Mouse (Mus musculus) T-helper 2 cell (primary cell): ENCODE results near the gene Itga11.

Source experiments
- in situ Hi-C: fragments of 300-600 bp; cut with MboI, MseI; formaldehyde crosslinking; loops from one replicate; pipeline ENCODE4 v1.15.1; 2025; ENCODE audit warnings: high pct_unique_total_duplicates

Gene Itga11

DNA sequence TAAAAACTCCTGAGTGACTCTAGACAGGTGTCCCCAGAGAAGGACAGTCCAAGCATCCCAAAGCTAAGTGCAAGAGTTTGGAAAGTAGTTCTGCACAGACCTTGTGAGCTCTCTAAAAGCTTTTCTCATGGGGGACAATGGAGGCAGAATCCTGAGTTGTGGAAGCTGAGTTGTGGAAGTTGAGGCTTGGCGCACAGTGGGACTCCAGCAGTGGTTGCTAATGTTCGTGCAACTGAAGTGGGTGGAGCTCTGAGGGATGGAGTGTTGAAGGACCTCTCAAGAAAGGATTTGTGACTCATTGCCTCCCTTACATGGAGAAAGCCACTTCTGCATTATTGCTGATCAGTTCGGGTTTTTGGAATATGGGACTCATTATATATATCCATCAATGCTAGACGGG lies 1.8 kb downstream of the Itga11 start:
- in situ Hi-C loops: no loop called here

DNA sequence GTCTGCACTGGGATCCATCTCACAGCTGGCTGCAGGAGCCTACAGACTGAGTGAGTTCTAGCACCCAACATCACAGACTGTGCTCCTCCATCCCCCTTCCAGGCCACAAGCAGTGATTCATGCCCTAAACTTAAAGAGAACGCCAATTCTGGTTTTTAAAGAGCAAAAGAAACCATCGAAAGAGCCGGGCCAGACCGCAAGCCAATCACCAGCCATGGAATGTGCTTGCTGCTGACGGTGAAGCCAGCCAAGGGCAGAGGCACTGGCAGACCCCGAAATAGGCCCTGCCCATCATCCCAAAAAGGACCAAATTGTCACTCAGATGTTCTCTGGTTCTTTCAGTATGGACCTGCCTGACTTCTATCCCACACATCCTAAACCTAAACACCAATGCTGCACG lies 6.7 kb downstream of the Itga11 start:
- in situ Hi-C loops: no loop called here

DNA sequence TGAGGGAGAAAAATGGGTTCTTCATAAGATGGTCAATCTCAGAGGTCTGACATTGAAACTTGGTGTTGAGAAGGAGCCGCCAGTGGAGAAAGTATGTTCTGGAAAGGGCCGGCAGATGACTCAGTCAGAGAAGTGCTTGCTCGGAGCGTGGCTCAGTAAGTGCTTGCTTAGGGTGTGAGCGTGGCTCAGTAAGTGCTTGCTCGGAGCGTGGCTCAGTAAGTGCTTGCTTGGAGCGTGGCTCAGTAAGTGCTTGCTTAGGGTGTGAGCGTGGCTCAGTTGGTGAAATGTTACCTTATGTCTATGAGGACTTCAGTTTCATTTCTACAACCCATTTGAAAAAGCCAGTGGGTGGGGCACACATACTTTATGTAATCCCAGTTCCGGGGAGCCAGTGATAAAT lies 12.1 kb downstream of the Itga11 start:
- in situ Hi-C loops: no loop called here

DNA sequence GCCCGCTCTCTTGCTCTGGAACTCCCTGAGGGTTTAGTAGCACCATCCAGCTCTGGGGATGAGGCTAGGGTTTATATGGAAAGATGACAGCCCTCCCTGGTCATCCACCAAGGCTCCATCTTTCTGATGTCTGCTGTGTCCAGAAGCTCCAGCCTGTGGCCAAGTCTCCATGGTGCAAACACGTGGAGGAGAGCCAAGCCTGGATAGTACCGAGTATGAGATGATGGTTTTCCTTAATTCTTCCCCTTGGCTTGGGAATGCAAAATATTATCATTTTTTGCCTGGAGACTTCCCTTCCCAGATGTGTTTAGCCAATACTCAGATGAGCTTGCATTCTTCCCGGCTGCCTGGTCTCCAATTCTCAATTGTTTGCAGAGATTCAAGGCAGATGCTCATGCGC lies 16.4 kb downstream of the Itga11 start:
- in situ Hi-C loops: no loop called here

DNA sequence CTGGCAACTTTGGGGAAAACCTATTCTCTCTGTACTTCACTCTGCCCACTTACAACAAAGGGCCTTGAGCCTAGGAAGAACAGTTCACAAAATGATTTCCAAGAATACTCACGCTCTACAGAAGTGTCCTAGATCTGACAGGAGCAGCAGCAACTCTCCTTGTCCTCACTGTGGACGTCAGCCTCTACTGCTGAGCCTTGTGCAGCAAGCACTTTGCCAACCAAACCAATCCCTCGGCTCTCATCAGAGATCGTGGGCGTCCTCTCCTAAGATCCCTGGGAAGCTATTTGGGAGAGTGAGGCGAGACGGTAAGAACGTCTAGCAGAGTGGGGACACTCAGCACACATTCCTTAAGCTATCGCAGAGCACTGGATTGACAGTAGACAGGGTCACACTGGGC lies 17.6 kb downstream of the Itga11 start:
- in situ Hi-C loops: no loop called here

DNA sequence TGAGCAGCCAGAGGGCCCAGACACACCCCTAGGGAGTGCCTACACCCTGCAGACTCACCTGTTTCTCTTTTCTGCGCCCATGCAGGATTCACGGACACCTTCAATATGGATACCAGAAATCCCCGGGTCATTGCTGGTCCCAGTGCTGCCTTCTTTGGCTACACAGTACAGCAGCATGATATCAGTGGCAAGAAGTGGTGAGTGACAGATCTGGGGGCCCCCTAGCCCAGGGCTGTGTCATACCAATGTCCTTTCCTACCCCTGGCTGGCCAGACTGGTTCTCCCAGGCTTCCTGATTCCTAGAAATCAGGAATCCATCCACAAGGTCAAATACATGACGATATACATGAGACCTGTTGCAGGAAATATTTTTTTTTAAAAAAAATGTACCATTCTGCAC lies 19.2 kb downstream of the Itga11 start:
- in situ Hi-C loops: no loop called here

DNA sequence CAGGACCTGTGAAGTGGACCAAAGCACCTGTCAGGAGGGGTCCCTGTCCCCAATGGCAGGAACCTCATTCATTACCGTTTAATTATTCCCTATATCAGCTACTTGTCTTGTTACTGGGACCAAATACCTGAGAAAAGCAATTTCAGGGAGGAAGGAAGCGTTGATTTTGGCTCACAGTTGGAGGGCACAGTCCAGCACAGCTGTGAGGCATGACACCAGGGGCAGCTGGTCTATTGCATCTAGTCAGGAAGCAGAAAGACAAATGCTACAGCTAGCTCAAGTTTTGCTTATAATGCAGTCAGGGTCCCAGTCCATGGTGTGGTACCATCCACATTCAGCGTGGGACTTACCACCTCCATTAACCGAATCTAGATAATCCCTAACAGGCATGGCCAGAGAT lies 29.6 kb downstream of the Itga11 start:
- in situ Hi-C loops: loop anchor here (10.0 kb wide), 1 partner anchor 422 kb away; the partner anchor contains the start of gene Spesp1

DNA sequence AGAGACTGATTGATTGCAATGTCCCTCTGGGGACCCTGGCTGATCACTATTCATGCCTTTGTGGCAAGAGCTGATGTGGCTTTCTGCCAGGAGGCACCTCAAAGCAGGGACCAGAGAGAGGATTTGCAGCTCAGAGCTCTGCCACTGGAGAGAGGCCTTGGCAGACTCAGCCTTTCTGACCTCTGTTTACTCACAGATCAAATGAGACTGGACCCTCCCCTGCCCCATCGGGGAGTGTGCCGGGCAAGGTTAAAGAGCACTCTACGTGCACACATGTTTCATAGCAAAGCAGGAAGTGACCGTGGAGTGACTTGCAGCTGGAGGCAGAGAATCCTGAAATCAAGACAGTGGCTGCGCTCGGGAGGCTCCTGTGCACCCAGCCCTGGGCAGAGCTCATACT lies 30.2 kb downstream of the Itga11 start:
- in situ Hi-C loops: loop anchor here (10.0 kb wide), 1 partner anchor 423 kb away; the partner anchor contains the start of gene Spesp1

DNA sequence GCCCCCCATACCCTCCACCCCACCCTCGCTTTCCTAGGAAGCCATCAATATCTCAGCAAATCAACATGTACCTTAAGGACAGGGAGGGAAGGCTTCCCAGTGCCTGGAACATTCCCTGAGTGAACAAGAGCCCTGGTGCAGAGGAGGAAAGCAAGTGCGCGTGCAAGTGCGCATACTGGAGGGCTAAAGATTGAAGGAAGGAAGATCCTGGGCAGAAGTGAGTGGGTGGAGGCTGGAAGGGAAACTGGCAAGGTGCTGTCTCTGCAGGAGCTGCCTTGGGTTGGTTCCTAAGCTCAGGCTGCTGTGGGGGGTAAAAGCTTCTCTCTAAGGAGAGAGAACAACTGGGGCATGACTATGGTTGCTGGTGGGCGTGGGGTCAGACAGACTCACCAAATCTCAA lies 32.4 kb downstream of the Itga11 start:
- in situ Hi-C loops: loop anchor here (10.0 kb wide), 1 partner anchor 425 kb away; the partner anchor contains the start of gene Spesp1

DNA sequence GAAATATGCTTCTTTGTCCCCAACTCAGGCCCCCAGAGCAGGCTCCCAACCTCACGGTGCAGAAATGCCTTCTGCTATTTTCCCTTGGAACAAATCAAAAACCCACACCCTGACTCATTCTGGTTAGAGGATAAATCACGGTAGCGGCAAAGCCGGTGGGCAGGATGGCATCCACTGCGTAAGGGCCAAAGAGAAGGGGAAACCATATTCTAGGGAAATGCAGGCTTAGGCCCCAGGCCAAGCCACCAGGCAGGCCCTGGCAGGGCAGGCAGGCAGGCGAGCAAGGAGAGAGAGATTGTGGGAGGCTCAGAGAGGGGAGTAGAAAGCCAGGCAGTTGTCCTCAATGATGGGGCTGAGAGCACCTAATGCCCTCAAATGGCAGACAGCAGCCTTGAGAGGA lies 34.7 kb downstream of the Itga11 start:
- in situ Hi-C loops: no loop called here

DNA sequence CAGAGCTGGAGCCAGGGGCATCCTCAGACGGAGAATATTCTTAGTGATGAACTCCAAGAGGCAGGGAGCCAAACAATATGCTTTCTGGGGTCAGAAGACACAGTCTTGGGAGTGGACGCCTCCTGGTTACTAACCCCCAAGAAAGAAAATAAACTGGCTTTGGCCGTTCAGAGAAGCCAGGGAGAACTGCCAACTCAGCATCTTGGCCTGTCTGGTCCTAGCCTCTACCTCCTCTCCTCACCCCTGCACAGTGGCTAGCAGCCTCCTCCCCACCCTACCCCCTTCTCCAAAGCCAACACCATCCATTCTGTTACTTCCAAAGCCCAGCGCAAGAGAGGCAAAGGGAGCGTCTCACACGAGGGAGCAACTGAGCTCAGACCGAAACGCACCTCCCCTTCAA lies 35.4 kb downstream of the Itga11 start:
- in situ Hi-C loops: no loop called here

DNA sequence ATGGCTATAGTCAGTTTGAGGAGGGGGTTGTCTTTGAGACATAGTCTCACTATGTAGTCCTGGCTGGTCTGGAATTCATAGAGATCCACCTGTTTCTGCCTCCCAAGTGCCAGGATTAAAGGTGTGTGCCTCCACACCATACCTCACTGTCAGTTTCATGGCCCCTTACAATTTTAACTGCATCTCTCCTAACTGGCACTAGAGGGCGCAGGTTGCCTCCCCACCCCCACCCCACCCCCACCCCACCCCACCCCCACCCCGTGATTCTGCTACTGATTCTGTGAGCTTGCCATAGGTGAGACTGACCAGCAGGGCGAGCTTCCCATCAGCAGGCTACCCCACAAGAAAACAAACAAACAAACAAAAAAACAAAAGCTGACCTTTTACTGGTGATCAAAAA lies 36.7 kb downstream of the Itga11 start:
- in situ Hi-C loops: no loop called here

DNA sequence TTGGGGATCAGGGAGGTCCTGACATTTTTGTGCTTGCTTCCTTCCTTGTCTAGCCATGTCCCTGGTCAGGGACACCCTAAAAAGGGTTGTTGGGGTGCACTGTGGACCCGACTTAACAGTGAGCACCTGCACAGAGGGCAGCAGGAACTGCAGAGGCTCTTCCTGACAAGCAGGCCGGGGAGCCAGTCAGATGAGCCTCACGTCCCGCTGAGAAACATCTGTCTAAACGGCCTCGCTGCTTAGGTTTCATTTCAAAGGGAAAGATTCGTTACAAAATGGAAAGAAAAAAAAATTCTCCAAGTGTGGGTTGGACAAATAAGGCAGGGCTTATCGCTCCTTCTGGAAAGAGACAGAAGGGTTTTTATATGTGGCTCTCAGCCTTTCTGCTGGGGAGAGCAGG lies 40.4 kb downstream of the Itga11 start:
- in situ Hi-C loops: no loop called here

DNA sequence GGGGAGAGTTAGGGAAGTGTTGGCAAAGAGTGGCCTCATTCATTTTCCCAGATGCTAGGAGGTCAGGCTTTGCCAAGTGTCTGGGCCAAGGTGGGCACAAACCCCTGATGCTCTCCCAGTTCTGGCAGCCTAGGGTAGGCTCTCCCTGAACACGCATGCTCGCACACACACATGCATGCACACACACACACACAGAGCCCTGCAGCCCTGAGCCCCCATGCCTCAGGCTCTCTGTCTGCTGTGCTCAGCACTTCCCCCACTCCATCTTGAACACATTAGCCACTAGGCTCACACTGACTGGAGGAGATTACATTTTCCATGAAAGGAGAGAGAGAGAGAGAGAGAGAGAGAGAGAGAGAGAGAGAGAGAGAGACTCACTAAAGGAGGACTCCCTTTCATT lies 44.2 kb downstream of the Itga11 start:
- in situ Hi-C loops: no loop called here

DNA sequence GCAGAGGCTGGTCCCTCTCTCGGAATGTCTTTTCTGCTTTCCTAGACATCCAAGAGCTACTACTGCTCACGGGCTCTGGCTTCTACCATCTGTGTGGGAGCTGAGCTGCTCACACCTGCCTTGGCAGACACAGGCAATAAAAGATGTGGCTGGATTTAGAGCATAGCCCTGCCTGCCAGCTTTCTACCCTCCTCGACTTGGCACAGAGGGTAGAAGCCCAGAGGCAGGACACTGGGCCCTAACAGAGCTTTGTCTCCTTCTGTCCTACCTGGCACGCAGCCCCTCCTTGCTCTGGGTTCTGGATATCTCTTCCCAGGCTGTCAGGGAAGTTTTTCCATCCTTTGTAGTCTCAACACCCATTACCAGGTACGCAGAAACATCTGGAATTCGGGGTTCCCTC lies 45.1 kb downstream of the Itga11 start:
- in situ Hi-C loops: no loop called here

DNA sequence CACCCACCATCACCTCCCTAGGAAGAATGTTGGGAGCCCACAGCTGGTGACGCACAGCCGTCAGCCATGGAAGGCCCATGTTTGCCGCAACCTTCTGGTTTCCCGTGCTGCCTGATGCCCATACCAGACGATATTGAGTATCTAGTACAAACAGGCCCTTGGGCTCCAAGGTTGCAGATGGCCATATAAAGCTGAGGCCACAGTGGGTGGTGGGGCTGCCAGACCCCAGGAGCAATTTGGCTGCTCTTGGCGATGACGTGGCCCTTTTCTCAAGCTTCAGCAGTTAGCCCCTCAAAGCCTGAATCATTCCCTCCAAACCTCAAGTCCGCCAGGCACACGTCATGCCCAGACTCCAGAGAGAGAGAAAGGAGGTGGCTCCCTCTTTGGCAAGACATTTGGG lies 46.5 kb downstream of the Itga11 start:
- in situ Hi-C loops: no loop called here

DNA sequence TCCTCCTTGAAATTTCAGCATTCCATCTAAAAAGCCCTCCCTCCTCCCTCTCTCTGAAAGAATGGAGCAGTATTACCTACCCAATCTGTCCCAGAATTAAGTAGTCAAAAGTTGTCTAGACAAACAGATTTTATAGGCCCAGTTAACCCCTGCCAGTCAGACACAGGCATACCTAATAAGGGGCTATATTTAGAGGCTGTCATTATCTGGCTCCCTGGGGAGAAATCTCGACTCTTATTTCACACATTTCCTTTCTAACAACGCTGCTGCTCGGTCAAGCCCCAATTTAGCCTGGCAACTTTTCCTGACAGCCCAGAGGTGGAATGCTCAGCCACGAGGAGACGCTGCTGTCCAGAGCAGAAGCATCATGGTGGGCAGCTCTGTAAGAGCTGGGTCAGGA lies 47.6 kb downstream of the Itga11 start:
- in situ Hi-C loops: no loop called here

DNA sequence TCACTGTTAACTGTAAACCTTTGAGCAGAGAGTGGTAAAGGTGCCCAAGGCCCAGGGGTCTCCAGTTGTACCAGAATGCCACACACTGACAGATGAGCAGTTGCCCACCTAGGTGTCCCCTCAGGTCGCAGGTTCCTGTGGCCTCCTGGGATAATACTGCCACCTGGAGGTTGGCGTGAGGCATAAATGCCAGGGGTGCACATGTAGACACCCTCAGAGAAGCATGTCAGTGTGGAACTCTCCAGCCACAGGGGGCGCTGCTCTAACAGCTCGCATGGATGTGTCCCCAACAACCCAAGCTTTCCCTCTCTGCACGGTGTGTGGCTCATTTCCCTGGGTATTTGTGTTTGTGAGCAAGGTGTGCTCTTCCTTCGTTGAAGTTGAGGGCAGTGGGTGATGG lies 48.8 kb downstream of the Itga11 start:
- in situ Hi-C loops: no loop called here

DNA sequence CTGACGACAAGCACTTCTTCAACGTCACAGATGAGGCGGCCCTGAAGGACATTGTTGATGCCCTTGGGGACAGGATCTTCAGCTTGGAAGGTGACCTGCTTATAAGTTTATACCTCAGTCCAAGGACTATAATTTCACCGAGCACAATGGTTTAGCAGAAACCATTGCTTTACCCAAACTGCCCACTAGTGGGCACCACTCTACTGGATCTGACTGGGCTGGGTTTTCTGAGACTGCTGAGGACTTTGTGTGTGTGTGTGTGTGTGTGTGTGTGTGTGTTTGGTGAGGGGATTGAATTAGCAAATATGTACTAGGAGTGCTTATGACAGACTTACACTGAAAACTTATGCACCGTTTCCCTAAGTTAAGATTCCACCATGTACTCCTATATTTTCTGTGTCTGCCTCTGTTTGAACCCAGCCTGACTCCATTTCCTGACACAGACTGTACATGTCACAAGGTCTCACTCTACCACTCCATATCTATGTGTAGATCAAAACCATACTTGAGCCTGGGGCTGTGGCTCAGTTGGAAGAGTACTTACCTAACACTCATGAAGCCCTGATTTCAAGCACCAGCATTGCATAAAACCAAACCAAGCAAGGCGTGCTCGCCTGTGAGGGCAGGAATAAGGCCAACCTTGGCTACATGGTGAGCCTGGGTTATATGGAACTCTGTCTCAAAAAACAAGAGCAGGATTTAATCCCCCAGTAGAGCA lies 67.1 kb downstream of the Itga11 start:
- in situ Hi-C loops: no loop called here

DNA sequence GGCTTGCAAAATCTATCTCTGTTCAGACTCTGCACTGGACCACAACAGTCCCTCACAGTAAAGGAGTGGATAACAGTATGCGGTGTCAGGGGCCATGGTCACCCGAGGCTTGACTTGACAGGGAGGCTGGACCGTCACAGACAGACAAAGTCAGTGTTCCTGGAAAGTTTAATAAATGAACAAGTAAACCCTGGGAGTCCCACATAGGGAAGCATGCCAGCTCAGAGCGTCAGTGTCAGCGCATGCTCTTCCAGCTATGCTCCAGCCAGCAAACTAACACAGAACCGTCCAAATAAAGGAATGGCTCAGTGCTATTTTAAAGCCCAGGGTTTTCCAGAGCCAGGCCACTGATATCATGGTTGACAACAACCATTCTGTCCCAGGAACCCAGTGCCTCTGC lies 69.0 kb downstream of the Itga11 start:
- in situ Hi-C loops: no loop called here

DNA sequence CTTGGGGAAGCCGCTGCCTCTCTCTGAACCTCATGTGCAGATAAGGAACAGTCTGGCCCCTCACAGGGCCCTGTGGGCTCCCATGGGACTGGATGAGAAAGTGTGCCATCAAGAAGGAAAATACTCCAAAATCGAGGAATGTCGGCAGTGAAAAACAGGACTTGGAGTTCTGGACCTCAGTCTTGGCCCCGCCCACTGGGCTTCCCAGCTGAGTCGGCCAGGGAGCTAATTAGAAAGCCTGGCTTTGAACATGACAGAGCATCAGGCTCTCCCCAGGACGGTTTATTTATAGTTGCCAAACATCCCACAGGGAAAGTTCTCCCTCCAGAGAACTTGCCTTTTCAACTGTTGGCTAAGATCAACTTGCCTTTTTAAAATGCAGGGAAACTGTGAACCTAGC lies 72.0 kb downstream of the Itga11 start:
- in situ Hi-C loops: no loop called here

DNA sequence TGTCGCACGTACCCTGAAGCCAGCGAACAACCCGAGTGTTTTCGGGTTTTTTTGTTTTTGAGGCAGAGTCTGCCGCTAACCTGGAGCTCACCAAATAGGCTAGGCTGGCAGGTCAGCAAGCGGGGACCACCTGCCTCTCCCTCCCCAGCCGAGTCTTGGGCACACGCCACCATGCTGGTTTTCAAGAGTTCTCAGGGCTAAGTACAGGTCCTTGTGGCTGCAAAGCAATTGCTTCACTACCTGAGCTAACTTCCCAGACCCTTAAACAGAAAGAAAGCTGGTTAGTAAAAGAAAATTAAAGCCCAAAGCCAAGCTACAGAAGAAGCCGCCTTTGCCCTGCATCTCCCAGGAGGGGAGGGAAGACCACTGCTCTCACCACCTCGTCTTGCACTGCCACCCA lies 72.8 kb downstream of the Itga11 start:
- in situ Hi-C loops: no loop called here

DNA sequence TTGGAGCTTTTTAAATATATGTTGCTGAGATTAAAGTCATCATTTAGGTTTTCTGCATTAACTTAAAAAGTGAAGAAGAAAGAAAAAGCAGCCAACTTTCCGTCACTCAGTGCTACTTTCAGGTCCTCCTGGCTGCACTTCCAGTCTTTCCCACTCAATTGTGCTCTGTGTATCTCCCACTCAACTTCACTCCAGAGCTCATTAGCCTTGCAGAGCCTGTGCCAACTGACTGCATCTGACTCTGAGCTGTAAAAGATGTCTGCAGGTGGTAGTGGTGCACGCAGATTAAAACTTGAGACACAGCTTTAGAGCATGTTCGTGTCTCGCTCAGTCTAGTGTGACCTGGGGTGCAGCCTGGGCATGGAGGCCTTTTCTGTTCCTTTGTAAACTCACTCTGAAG lies 80.7 kb downstream of the Itga11 start:
- in situ Hi-C loops: no loop called here

DNA sequence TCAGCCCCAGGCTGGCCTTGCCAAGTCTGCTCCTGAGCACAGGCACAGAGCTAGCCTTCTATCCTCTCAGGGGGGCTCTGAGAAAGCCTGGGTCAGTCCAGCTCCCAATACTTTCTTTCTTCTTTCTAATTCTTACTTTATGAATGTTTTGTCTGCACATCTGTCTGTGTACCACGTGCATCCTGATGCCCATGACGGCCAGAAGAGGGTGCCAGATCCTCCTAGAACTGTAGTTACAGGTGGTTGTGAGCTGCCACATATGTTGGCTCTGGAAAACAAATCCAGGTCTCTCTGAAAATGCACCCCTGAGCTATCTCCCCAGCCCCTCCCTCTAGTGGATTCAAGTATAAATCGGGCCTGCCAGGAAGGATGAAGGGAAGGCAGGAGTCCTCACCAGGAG lies 82.0 kb downstream of the Itga11 start:
- in situ Hi-C loops: no loop called here
